Mouse (Mus musculus) midbrain, embryonic 10.5 days (tissue): Measurements from ENCODE around the gene Rora. TPM values are rescaled to one million over a fixed set of nuclear protein-coding genes. Genes with fewer than 3 reads are reported as not detected.

ENCODE experiments used
- DNase-seq: peaks from one replicate; pipeline ENCODE4 v3.0.0-alpha.2; 2017; ENCODE audit warnings: low spot score
- H3K27ac ChIP-seq: fragments of 300-500 bp; sonication (generic); replicated peaks from 2 replicates; pipeline ENCODE4 v1.5.1; 2016; ENCODE audit warnings: mild to moderate bottlenecking
- H3K27me3 ChIP-seq: fragments of 300-500 bp; sonication (generic); 2 replicates; pipeline ENCODE4 v1.6.1; 2016; ENCODE audit warnings: low read depth, mild to moderate bottlenecking; ENCODE audit not compliant: poor library complexity, severe bottlenecking
- H3K36me3 ChIP-seq: fragments of 300-500 bp; sonication (generic); 2 replicates; pipeline ENCODE4 v1.6.1; 2016; ENCODE audit warnings: mild to moderate bottlenecking, moderate library complexity
- H3K4me1 ChIP-seq: fragments of 300-500 bp; sonication (generic); 2 replicates; pipeline ENCODE4 v1.6.1; 2016
- H3K4me3 ChIP-seq: fragments of 300-500 bp; sonication (generic); 2 replicates; pipeline ENCODE4 v1.5.1; 2016; ENCODE audit warnings: mild to moderate bottlenecking, moderate library complexity
- H3K9me3 ChIP-seq: fragments of 300-500 bp; sonication (generic); replicated peaks from 2 replicates; pipeline ENCODE4 v1.6.1; 2016; ENCODE audit warnings: mild to moderate bottlenecking
- WGBS: fragments of 180-500 bp; shearing (Covaris S2); methylation state at CpG from one replicate; pipeline ENCODE4 v1.1.7; 2016; 5-methylcytosine and 5-hydroxymethylcytosine counted together
- polyA plus RNA-seq: library from polyadenylated mRNA; unstranded; fragments of >200 nt; fragmentation: Nextera tagmentation; extraction: Ambion mirVana; gene quantifications from 2 replicates; pipeline ENCODE4 v1.2.1, GENCODE M21; 2016

Gene Rora
- polyA plus RNA-seq, 1 experiment from 2014 or later = 4.1 TPM

DNA sequence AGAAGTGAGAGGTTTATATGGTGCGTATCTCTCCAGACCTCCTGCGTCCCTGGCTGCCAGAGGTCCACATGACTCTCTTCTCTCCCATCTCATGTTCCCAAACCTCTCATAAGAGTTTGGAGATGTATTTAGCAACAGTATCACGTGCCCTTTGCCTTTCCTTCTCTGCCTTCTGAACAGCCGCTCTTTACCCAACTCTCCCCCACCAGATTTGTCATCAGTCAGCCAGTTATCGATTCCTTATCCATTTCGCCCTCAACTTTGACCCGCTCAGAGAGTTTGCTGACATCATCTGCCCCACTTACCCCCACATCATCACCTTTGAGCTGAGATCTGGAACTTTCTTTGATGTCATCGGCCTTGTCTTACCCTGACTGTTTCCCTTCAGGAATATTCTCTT, 230.1 kb downstream of the Rora start:
- Histone ChIP-seq H3K9me3 (no peaks in the 10 kb centered on the region), H3K36me3 (no peaks in the 10 kb centered on the region), H3K4me3 (no peak overlapping the region), H3K27ac (no peak overlapping the region), H3K4me1 (peaks cover 34% of the 10 kb centered on the region), H3K27me3 (no peaks in the 10 kb centered on the region)
- WGBS = 91% methylated on average over 8 of the region's 8 CpGs
- no peak for DNase-seq

DNA sequence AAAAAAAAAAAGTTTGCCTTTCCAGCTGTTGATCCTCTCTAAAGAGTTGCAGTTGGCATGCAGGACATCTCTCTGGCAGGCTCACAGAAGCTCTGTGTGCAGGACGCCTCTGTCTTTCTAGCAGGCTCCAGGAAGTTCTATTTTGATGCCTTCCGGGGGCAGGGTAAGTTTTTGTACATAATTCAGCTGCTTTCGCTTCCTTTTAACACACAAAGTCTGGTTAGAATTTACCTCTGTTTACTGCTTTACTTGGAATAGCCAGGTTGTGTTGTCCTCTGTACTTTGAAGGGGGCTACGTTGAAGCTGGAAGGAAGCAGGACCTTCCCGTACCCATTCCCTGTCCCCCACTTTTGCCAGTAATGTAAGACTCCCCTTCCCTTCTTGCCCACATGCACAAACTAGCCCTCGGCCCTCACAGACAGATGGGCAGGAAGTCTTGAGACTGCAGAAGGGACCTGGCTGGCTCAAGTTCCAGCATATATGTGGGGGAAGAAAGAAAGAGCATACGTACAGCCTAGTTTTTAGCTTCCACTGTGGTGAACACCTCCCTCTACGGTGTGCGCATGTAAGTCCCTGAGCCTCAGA, 231.0 kb downstream of the Rora start:
- 84% methylated on average over 9 of the region's 9 CpGs for WGBS
- Histone ChIP-seq H3K4me1 (peaks cover 29% of the 10 kb centered on the region), H3K4me3 (no peak overlapping the region), H3K36me3 (no peaks in the 10 kb centered on the region), H3K27me3 (no peaks in the 10 kb centered on the region), H3K27ac (no peak overlapping the region), H3K9me3 (no peaks in the 10 kb centered on the region)
- DNase-seq = no peak

DNA sequence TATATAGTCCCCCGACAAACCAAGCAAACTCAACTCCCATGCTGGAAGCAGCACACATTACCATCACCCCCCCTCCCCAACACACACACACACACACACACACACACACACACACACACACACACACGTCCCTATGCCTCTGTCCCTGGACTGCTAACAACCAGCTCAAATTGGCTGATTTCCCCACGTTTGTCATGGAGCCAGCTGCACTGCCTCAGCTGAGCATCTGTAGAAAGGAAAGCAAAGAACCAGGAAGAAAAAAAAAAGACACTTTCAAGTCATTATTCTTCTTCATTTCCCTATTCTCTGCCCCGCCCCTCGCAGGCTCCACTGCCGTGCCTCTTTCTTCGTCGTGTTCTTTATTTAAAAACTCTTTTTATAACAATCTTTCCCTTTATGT, 235.1 kb downstream of the Rora start:
- no peaks in the 10 kb centered on the region for H3K27me3 ChIP-seq
- 66% methylated on average over 8 of the region's 8 CpGs for WGBS
- DNase-seq = no peak

DNA sequence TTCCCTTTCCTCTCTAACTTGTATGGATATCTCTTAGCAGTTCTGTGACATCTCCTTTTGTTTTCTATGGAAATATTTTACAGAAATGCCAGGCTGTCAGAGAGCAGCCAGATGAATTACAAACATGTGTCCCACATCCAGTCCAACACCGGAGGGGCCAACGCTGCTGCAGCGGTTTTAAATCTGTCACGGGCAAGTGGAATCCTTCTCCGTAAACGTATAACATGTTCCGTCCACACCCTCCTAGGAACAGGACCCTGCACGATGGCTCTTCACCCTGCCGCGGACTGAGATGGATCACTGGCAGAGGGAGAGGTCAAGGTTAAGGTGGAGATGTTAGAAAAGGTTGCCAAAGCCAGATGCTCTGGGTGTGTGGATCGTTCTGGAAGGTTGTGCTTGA, 237.8 kb downstream of the Rora start:
- H3K4me3 ChIP-seq = no peak overlapping the region
- H3K27ac ChIP-seq = no peak overlapping the region
- WGBS = 89% methylated on average over 11 of the region's 11 CpGs
- H3K36me3 ChIP-seq = no peaks in the 10 kb centered on the region
- no peak for DNase-seq
- H3K27me3 ChIP-seq = no peaks in the 10 kb centered on the region
- H3K9me3 ChIP-seq = no peaks in the 10 kb centered on the region
- H3K4me1 ChIP-seq = no peaks in the 10 kb centered on the region

More for the DNA sequence above, 235.1 kb downstream of the Rora start:
- H3K9me3 ChIP-seq = no peaks in the 10 kb centered on the region
- H3K4me1 ChIP-seq = no peaks in the 10 kb centered on the region
- H3K36me3 ChIP-seq = no peaks in the 10 kb centered on the region
- no peak overlapping the region for H3K27ac ChIP-seq
- H3K4me3 ChIP-seq = no peak overlapping the region

DNA sequence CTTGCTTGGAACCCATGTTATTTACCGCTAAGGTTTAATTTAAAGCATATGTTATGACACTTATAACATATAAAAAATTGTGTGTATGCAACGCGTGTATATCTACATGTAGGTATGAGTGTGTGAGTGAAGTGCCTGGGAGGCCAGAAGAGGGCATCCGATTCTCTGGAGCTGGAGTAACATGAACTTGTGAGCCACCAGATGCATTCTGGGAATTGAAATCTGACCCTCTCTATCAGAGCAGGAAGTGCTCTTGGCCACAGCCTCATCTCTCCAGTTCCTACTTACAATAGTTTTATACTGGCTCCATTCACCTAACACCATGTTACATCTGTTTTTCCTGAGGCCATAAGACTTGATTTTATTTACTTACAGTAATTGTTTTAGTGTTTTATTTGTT, 238.8 kb downstream of the Rora start:
- H3K9me3 ChIP-seq = no peaks in the 10 kb centered on the region
- 97% methylated on average over 4 of the region's 4 CpGs for WGBS
- DNase-seq = no peak
- no peak overlapping the region for H3K4me3 ChIP-seq
- no peak overlapping the region for H3K27ac ChIP-seq
- H3K4me1 ChIP-seq = no peaks in the 10 kb centered on the region
- no peaks in the 10 kb centered on the region for H3K36me3 ChIP-seq
- no peaks in the 10 kb centered on the region for H3K27me3 ChIP-seq

DNA sequence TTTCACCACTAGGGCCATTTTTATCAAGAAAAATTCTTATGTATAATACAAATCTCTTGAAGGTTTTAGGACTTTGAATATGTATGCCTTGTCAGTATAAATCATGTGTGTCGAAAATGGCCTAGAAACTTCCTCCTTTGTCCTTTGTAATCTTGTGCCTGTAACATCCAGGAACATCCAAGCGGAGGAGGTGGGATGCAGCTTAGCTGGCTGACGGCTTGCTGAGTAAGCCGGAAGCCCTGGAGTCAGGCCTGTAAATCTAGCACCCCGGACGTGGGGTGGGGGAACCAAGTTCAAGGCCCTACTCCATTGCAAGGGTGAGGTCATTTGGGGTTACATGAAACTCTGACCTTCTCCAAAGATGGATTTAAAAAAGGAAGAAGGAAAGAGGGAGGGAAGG, 239.3 kb downstream of the Rora start:
- H3K36me3 ChIP-seq = no peaks in the 10 kb centered on the region
- no peaks in the 10 kb centered on the region for H3K4me1 ChIP-seq
- H3K4me3 ChIP-seq = no peak overlapping the region
- H3K27me3 ChIP-seq = no peaks in the 10 kb centered on the region
- DNase-seq = no peak
- no peaks in the 10 kb centered on the region for H3K9me3 ChIP-seq
- 82% methylated on average over 6 of the region's 6 CpGs for WGBS
- no peak overlapping the region for H3K27ac ChIP-seq

DNA sequence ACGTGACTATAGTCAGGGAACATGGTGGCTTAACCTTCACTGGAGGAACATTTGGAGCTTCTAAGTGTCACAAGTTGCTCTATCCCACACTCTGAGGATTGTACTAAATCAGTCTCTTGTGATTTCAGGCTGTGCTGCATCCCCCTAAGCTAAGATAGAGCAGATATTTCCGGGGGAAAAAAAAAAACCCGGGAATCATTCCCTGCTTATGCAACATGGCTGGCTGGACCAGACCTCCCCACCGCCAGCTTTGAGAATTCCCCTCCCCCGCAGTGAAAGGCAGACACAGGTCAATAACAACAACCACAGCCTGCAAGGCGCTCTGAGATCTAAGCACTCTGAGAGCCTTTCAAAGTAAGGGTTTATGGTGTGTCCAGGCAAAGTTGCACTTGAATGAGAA, 244.7 kb downstream of the Rora start:
- no peaks in the 10 kb centered on the region for H3K36me3 ChIP-seq
- DNase-seq = no peak
- WGBS = 77% methylated on average over 6 of the region's 6 CpGs

DNA sequence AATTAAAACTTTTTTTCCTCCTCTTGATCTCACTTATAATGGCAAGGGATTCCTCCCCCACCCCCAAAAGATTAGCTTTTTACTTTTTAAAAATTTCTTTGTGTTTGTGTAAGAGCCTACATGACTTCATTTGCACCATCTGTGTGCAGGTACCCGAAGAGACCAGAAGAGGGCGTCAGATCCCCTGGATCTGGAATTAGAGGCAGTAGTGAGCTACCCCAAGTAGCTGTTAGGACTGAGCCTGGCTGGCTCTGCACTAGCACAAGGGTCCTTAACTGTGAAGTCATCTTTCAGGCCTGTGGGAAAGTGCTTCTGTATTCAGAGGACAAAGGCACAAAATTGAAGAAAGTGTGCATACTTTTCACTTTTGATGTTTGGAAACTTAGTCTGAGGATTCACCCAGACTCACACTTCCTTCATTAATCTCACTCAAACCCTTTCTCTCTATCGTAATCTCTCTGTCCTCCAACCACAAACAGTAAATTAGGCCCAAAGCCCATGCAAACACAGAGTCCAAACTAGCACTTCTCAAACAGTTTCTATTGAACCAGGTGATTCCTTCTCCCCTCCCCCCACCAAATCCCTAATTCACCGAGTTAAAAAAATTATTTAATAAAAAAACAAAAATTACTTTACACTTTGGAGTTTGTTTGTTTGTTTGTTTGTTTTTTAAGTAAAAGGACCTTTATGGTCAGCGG, 246.1 kb downstream of the Rora start:
- 80% methylated on average over 5 of the region's 5 CpGs for WGBS
- Histone ChIP-seq H3K27ac (no peak overlapping the region), H3K4me3 (no peak overlapping the region), H3K36me3 (no peaks in the 10 kb centered on the region), H3K9me3 (no peaks in the 10 kb centered on the region), H3K27me3 (no peaks in the 10 kb centered on the region; the same call in 1 of the 2 replicates), H3K4me1 (no peaks in the 10 kb centered on the region)
- DNase-seq = no peak

More for the DNA sequence above, 244.7 kb downstream of the Rora start:
- Histone ChIP-seq H3K4me1 (no peaks in the 10 kb centered on the region), H3K27ac (no peak overlapping the region), H3K27me3 (no peaks in the 10 kb centered on the region), H3K4me3 (no peak overlapping the region), H3K9me3 (no peaks in the 10 kb centered on the region)

DNA sequence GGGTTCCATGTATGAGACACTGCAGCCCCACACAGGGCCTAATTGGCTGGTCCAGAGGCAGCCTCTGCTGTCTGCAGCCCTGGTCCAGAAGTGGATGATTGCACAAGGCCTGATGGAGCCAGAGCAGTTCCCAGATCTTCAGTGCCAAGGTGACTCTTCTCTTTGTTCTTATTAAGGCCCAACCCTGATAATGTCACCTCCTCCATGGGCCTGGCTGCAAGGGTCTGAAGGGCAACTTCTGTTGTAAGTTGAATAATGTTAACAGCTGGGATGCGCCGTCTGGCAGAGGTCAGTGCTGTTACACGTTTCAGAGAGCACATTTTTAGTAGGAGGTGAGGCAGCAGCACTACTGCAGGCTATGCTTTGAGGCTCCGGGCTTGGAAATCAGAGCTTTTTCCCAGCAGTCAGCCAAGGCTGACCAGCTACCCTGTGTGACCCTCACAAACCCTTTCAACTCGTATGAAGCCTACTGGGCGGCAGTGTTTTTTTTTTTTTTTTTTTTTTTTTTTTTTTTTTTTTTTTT, 252.8 kb downstream of the Rora start:
- Histone ChIP-seq H3K9me3 (no peaks in the 10 kb centered on the region), H3K4me1 (no peaks in the 10 kb centered on the region), H3K27ac (no peak overlapping the region), H3K36me3 (no peaks in the 10 kb centered on the region), H3K27me3 (peaks cover 10% of the 10 kb centered on the region; the same call in 1 of the 2 replicates), H3K4me3 (no peak overlapping the region)
- WGBS = 62% methylated on average over 6 of the region's 6 CpGs
- DNase-seq = no peak

DNA sequence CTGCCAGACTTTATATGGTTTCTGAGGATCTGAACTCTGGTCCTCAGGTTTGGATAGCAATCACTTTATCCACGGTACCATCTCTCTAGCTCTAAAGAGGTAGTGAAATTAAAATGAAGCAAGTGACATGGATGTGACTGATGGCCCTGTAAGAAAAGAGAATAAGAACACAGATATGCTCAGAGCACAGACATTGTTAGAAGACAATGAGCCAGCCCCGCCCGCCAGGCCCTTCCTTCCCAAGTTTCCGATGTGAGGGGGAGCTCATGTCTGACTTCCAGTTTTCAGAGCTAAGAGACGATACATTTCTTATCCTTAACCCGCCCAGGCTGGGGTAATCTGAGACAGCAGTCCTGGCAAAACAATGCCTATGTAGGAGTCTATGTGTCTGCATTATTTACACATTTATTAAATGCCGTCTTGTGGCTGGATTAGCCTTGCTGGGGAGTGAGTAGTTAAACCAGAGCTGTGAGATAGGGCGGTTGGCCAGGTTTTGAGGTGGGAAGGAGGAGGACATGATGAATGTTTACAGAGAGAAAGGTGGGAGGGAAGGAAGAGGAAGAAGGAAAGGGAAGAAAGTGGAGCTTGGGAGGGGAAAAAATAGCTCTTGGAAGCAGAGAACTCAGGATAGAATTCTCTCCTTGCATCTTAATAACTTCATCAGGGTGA, 259.0 kb downstream of the Rora start:
- Histone ChIP-seq H3K9me3 (no peaks in the 10 kb centered on the region), H3K27me3 (peaks cover 34% of the 10 kb centered on the region), H3K36me3 (no peaks in the 10 kb centered on the region), H3K27ac (no peak overlapping the region), H3K4me1 (peaks cover 15% of the 10 kb centered on the region), H3K4me3 (no peak overlapping the region)
- 60% methylated on average over 8 of the region's 8 CpGs for WGBS
- DNase-seq = no peak

DNA sequence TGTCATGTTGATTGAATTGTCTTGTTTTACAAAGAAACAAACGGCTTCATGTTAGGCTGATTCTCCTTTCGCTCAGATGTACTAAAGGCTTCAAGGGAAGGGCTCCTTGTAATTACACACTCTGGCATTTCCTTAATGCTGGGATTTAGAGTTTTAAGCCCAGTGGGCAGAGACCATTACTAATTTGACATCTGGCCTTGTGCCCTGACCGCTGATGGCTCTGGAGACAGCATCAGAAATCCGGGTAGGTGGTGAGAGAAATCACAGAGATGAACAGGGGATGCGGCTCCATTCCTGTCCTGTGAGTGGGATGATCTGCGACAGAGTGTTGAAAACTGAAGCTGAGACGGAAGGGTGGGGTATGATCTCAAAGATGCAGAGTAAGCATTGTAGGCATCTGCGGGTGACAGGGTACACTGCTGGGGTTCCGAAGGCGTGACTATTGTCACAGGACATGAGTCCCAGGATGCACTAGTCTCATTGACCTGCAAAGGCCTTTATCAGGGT, 259.7 kb downstream of the Rora start:
- no peak overlapping the region for H3K27ac ChIP-seq
- 58% methylated on average over 10 of the region's 10 CpGs for WGBS

DNA sequence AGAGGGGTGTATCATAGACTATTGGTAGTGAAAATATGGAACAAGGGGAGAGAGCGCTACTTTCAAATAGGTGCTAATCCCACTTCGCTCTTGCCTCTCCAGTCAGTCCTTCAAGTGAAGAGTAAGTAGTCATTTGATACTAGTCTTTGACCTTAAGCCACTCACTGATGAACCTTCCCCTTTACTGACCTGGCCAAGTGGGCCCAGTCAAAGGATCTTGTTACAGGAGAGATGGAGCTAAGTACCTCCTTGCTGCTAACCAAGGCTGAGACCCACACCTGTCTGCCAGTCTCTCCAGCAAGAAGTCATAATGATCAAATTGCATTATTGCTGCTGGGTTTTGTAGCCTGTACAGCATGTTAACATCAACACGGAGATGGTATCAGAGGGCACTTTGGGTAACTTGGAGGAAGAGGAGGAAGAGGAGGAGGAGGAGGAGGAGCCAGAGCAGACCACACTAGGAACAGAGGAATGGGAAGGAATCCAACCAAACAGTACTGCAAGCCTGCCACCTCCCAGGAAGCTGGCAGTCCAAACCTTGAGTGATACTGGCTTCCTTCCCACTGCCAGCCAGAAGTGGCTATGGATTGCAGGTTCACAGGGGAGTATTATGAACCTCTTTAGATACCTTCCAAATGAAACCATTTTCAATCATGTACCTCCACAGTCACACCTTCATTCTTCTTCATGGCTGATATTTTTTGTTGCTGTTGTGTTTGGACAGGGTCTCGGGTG, 261.1 kb downstream of the Rora start:
- Histone ChIP-seq H3K9me3 (no peaks in the 10 kb centered on the region), H3K4me3 (no peak overlapping the region), H3K4me1 (peaks cover 15% of the 10 kb centered on the region), H3K27me3 (peaks cover 29% of the 10 kb centered on the region), H3K27ac (no peak overlapping the region), H3K36me3 (no peaks in the 10 kb centered on the region)
- WGBS = 86% methylated on average over 4 of the region's 4 CpGs
- no peak for DNase-seq

More for the DNA sequence above, 259.7 kb downstream of the Rora start:
- DNase-seq = no peak
- Histone ChIP-seq H3K4me3 (no peak overlapping the region), H3K9me3 (no peaks in the 10 kb centered on the region), H3K27me3 (peaks cover 32% of the 10 kb centered on the region), H3K36me3 (no peaks in the 10 kb centered on the region), H3K4me1 (peaks cover 15% of the 10 kb centered on the region)
